Mouse (Mus musculus) limb, embryonic 14.5 days (tissue): Measurements from ENCODE around the gene Srp68. TPM values are rescaled to one million over a fixed set of nuclear protein-coding genes. Genes with fewer than 3 reads are reported as not detected.

Experiments used
- ATAC-seq: fragments of 200-750 bp; cut with Nextera tagmentation; 2 replicates; pipeline ENCODE4 v1.8.0; 2017; ENCODE audit warnings: low read depth, moderate number of reproducible peaks, moderate TSS enrichment; ENCODE audit not compliant: low FRiP score
- DNase-seq: peaks from one replicate; pipeline ENCODE4 v3.0.0-alpha.2; 2015; ENCODE audit warnings: low spot score
- H3K27ac ChIP-seq: fragments of 300-500 bp; sonication (generic); replicated peaks from 2 replicates; pipeline ENCODE4 v1.5.1; 2014; ENCODE audit warnings: low read depth, mild to moderate bottlenecking, low read length, moderate library complexity, mixed read lengths
- H3K27me3 ChIP-seq: fragments of 300-500 bp; sonication (generic); 2 replicates; pipeline ENCODE4 v1.6.1; 2014; ENCODE audit warnings: low read length, mixed read lengths; ENCODE audit not compliant: control insufficient read depth, insufficient read depth
- H3K36me3 ChIP-seq: fragments of 300-500 bp; sonication (generic); 2 replicates; pipeline ENCODE4 v1.6.1; 2014; ENCODE audit warnings: mild to moderate bottlenecking, low read length, moderate library complexity, mixed read lengths; ENCODE audit not compliant: control insufficient read depth, insufficient read depth
- H3K4me1 ChIP-seq: fragments of 300-500 bp; sonication (generic); 2 replicates; pipeline ENCODE4 v1.6.1; 2014; ENCODE audit warnings: antibody characterized with exemption, low read length, mixed read lengths; ENCODE audit not compliant: control insufficient read depth, insufficient read depth
- H3K4me2 ChIP-seq: fragments of 300-500 bp; sonication (generic); replicated peaks from 2 replicates; pipeline ENCODE4 v1.6.1; 2014; ENCODE audit warnings: low read depth, mild to moderate bottlenecking, low read length, moderate library complexity; ENCODE audit not compliant: severe bottlenecking
- H3K4me3 ChIP-seq: fragments of 300-500 bp; sonication (generic); replicated peaks from 2 replicates; pipeline ENCODE4 v1.5.1; 2014; ENCODE audit warnings: low read length
- H3K9ac ChIP-seq: fragments of 300-500 bp; sonication (generic); 2 replicates; pipeline ENCODE4 v1.6.1; 2014; ENCODE audit warnings: mild to moderate bottlenecking, low read depth, low read length, moderate library complexity; ENCODE audit not compliant: severe bottlenecking
- H3K9me3 ChIP-seq: fragments of 300-500 bp; sonication (generic); 2 replicates; pipeline ENCODE4 v1.6.1; 2016; ENCODE audit warnings: low read length; ENCODE audit not compliant: control insufficient read depth
- POLR2A ChIP-seq: fragments of 200-500 bp; IDR thresholded peaks from 2 replicates; pipeline ENCODE4 v1.8.0; 2012; ENCODE audit warnings: inconsistent platforms, mild to moderate bottlenecking, moderate library complexity, borderline replicate concordance; ENCODE audit not compliant: insufficient read depth, insufficient read length; ENCODE audit errors: extremely low read depth
- WGBS: fragments of 180-500 bp; shearing (Covaris S2); extraction: QIAGEN DNeasy Blood & Tissue Kit; methylation state at CpG from one replicate; pipeline ENCODE4 v1.1.7; 2014; 5-methylcytosine and 5-hydroxymethylcytosine counted together
- polyA plus RNA-seq, 2 experiments: library from polyadenylated mRNA; depleted of rRNA in 1 of 2; stranded (reverse) in 1 of 2; unstranded in 1 of 2; fragments of >200 nt; fragmentation: Nextera tagmentation in 1 of 2; extraction: Ambion mirVana in 1 of 2; gene quantifications; 2 replicates each; pipeline versions ENCODE4 v1.2.1 to v1.2.3; 2012 to 2014

Srp68 gene
- polyA plus RNA-seq, 2 experiments, result 94.9 to 111 TPM

GRCm38 (mm10) chr11:116244580-116244979, 29.4 kb downstream of the Srp68 start:
- no peak for ATAC-seq
- Histone ChIP-seq H3K27me3 (no peaks in the 10 kb centered on the region), H3K4me2 (no peak overlapping the region), H3K4me3 (no peak overlapping the region), H3K36me3 (peaks cover 61% of the 10 kb centered on the region), H3K9ac (no peak overlapping the region), H3K4me1 (peaks cover 8% of the 10 kb centered on the region), H3K9me3 (no peaks in the 10 kb centered on the region), H3K27ac (no peak overlapping the region)
- TF ChIP-seq POLR2A, result no peak
- 65% methylated on average over 8 of the region's 8 CpGs for WGBS
- DNase-seq, result no peak

GRCm38 (mm10) chr11:116241744-116242235, 32.2 kb downstream of the Srp68 start:
- peak overlapping the region; percentile 31; the same call in 1 of the 2 replicates for H3K9ac ChIP-seq
- no peaks in the 10 kb centered on the region for H3K9me3 ChIP-seq
- peaks cover 14% of the 10 kb centered on the region for H3K4me1 ChIP-seq
- WGBS, result 14% methylated on average over 12 of the region's 12 CpGs
- peaks cover 10% of the 10 kb centered on the region; the same call in 1 of the 2 replicates for H3K27me3 ChIP-seq
- no peak overlapping the region for H3K4me3 ChIP-seq
- ATAC-seq, result no peak
- H3K4me2 ChIP-seq, result no peak overlapping the region
- TF ChIP-seq POLR2A, result no peak
- DNase-seq, result no peak
- no peak overlapping the region for H3K27ac ChIP-seq
- H3K36me3 ChIP-seq, result peaks cover 33% of the 10 kb centered on the region

GRCm38 (mm10) chr11:116239797-116240196, 34.2 kb downstream of the Srp68 start:
- TF ChIP-seq POLR2A, result no peak
- H3K9ac ChIP-seq, result no peak overlapping the region
- H3K36me3 ChIP-seq, result peaks cover 13% of the 10 kb centered on the region
- peaks cover 10% of the 10 kb centered on the region; the same call in 1 of the 2 replicates for H3K27me3 ChIP-seq
- H3K9me3 ChIP-seq, result no peaks in the 10 kb centered on the region
- no peak overlapping the region for H3K4me2 ChIP-seq
- no peak overlapping the region for H3K4me3 ChIP-seq
- no peak overlapping the region for H3K27ac ChIP-seq
- H3K4me1 ChIP-seq, result peaks cover 14% of the 10 kb centered on the region
- 17% methylated on average over 7 of the region's 7 CpGs for WGBS
- ATAC-seq, result no peak
- DNase-seq, result no peak

- WGBS, result 24% methylated on average over 30 of the region's 31 CpGs
- peaks cover 10% of the 10 kb centered on the region; the same call in 1 of the 2 replicates for H3K27me3 ChIP-seq
- peak within 1 kb of the TSS; percentile 31 for H3K4me2 ChIP-seq
- H3K4me1 ChIP-seq, result peaks cover 14% of the 10 kb centered on the region
- peak within 1 kb of the TSS; percentile 43 for H3K9ac ChIP-seq
- ATAC-seq (peak; percentile 21; the same call in 1 of the 2 replicates), DNase-seq (no peak)
- H3K36me3 ChIP-seq, result no peaks in the 10 kb centered on the region
- H3K4me3 ChIP-seq, result peak within 1 kb of the TSS; percentile 21
- no peaks in the 10 kb centered on the region for H3K9me3 ChIP-seq
- no peak within 1 kb of the TSS for H3K27ac ChIP-seq
- TF ChIP-seq POLR2A, result no peak
Measured at GRCm38 (mm10) chr11:116237742-116238395, 36.1 kb downstream of the Srp68 start, which contains the start of gene Evpl. TSS of gene Evpl (minus strand) at chr11:116238077.

GRCm38 (mm10) chr11:116234901-116235300, 39.1 kb downstream of the Srp68 start:
- H3K27ac ChIP-seq, result no peak overlapping the region
- H3K4me2 ChIP-seq, result no peak overlapping the region
- no peak overlapping the region for H3K4me3 ChIP-seq
- H3K36me3 ChIP-seq, result no peaks in the 10 kb centered on the region
- TF ChIP-seq POLR2A, result no peak
- 89% methylated on average over 8 of the region's 8 CpGs for whole genome bisulfite sequencing
- H3K9ac ChIP-seq, result no peak overlapping the region
- H3K9me3 ChIP-seq, result no peaks in the 10 kb centered on the region
- H3K27me3 ChIP-seq, result peaks cover 10% of the 10 kb centered on the region; the same call in 1 of the 2 replicates
- H3K4me1 ChIP-seq, result peaks cover 6% of the 10 kb centered on the region; the same call in 1 of the 2 replicates
- DNase-seq (no peak), ATAC-seq (no peak)
